Mouse (Mus musculus): Measurements from ENCODE around the gene Hspb8. TPM values are rescaled to one million over a fixed set of nuclear protein-coding genes. Genes with fewer than 3 reads are reported as not detected.
A peak's percentile ranks its signal among the peaks of the same experiment; 100 is the strongest.

Hspb8 gene
- polyA plus RNA-seq, 1 experiment from 2014 or later, result 23.6 TPM

- no peak overlapping the region for H3K27ac ChIP-seq (ENCODE audit: low read length)
- no peak overlapping the region for H3K4me2 ChIP-seq (replicated peaks; ENCODE audit: low read depth, low read length)
- DNase-seq (ENCODE audit: low spot score), result no peak
- no peak overlapping the region for H3K9ac ChIP-seq (replicated peaks; ENCODE audit: low read depth)
- 73% methylated on average over 5 of the region's 5 CpGs for WGBS
- H3K4me1 ChIP-seq (ENCODE audit: insufficient read depth, low read depth, low read length), result no peaks in the 10 kb centered on the region
- no peaks in the 10 kb centered on the region for H3K36me3 ChIP-seq (ENCODE audit: insufficient read depth, low read length)
- TF ChIP-seq CTCF (IDR thresholded peaks at IDR 0.05) (no peak), EP300 (IDR thresholded peaks at IDR 0.05) (no peak)
- no peak for ATAC-seq
- no peaks in the 10 kb centered on the region for H3K27me3 ChIP-seq (replicated peaks; ENCODE audit: insufficient read depth, low read length)
- no peak overlapping the region for H3K4me3 ChIP-seq (ENCODE audit: low read depth, low read length)
- H3K9me3 ChIP-seq (ENCODE audit: low read length), result no peaks in the 10 kb centered on the region
These were observed 43.8 kb downstream of the Hspb8 start for GRCm38 (mm10) chr5:116378872-116379271.

- no peak overlapping the region for H3K4me3 ChIP-seq (ENCODE audit: low read depth, low read length)
- TF ChIP-seq CTCF (IDR thresholded peaks at IDR 0.05) (no peak), EP300 (IDR thresholded peaks at IDR 0.05) (no peak)
- H3K36me3 ChIP-seq (ENCODE audit: insufficient read depth, low read length), result no peaks in the 10 kb centered on the region
- H3K27me3 ChIP-seq (replicated peaks; ENCODE audit: insufficient read depth, low read length), result no peaks in the 10 kb centered on the region
- 78% methylated on average over 9 of the region's 9 CpGs for whole genome bisulfite sequencing
- no peak for ATAC-seq
- no peak overlapping the region for H3K9ac ChIP-seq (replicated peaks; ENCODE audit: low read depth)
- DNase-seq (ENCODE audit: low spot score), result no peak
- H3K4me1 ChIP-seq (ENCODE audit: insufficient read depth, low read depth, low read length), result no peaks in the 10 kb centered on the region
- no peaks in the 10 kb centered on the region for H3K9me3 ChIP-seq (ENCODE audit: low read length)
- no peak overlapping the region for H3K27ac ChIP-seq (ENCODE audit: low read length)
- H3K4me2 ChIP-seq (replicated peaks; ENCODE audit: low read depth, low read length), result no peak overlapping the region
These were observed 54.7 kb downstream of the Hspb8 start for GRCm38 (mm10) chr5:116367923-116368322.

GRCm38 (mm10) chr5:116366889-116367682 lies 55.6 kb downstream of the Hspb8 start:
- no peak overlapping the region for H3K4me2 ChIP-seq (replicated peaks; ENCODE audit: low read depth, low read length)
- no peak for DNase-seq (ENCODE audit: low spot score)
- no peaks in the 10 kb centered on the region for H3K36me3 ChIP-seq (ENCODE audit: insufficient read depth, low read length)
- WGBS, result 79% methylated on average over 20 of the region's 20 CpGs
- H3K9me3 ChIP-seq (ENCODE audit: low read length), result no peaks in the 10 kb centered on the region
- TF ChIP-seq EP300 (IDR thresholded peaks at IDR 0.05), result no peak
- no peak for TF ChIP-seq CTCF (IDR thresholded peaks at IDR 0.05)
- H3K27ac ChIP-seq (ENCODE audit: low read length), result no peak overlapping the region
- H3K4me1 ChIP-seq (ENCODE audit: insufficient read depth, low read depth, low read length), result no peaks in the 10 kb centered on the region
- no peak overlapping the region for H3K4me3 ChIP-seq (ENCODE audit: low read depth, low read length)
- no peaks in the 10 kb centered on the region for H3K27me3 ChIP-seq (replicated peaks; ENCODE audit: insufficient read depth, low read length)
- no peak overlapping the region for H3K9ac ChIP-seq (replicated peaks; ENCODE audit: low read depth)
- ATAC-seq, result no peak

GRCm38 (mm10) chr5:116361342-116361741 lies 61.3 kb downstream of the Hspb8 start:
- ATAC-seq, result no peak
- Histone ChIP-seq H3K27me3 (replicated peaks; ENCODE audit: insufficient read depth, low read length) (no peaks in the 10 kb centered on the region), H3K9ac (replicated peaks; ENCODE audit: low read depth) (no peak overlapping the region), H3K9me3 (ENCODE audit: low read length) (no peaks in the 10 kb centered on the region), H3K4me2 (replicated peaks; ENCODE audit: low read depth, low read length) (no peak overlapping the region), H3K4me3 (ENCODE audit: low read depth, low read length) (no peak overlapping the region), H3K36me3 (ENCODE audit: insufficient read depth, low read length) (no peaks in the 10 kb centered on the region), H3K27ac (ENCODE audit: low read length) (no peak overlapping the region), H3K4me1 (ENCODE audit: insufficient read depth, low read depth, low read length) (no peaks in the 10 kb centered on the region)
- 68% methylated on average over 6 of the region's 6 CpGs for WGBS
- TF ChIP-seq CTCF (IDR thresholded peaks at IDR 0.05) (peak; percentile 42), EP300 (IDR thresholded peaks at IDR 0.05) (no peak)
- no peak for DNase-seq (ENCODE audit: low spot score)

GRCm38 (mm10) chr5:116360751-116361150 lies 61.9 kb downstream of the Hspb8 start:
- Histone ChIP-seq H3K9me3 (ENCODE audit: low read length) (no peaks in the 10 kb centered on the region), H3K27me3 (replicated peaks; ENCODE audit: insufficient read depth, low read length) (no peaks in the 10 kb centered on the region), H3K27ac (ENCODE audit: low read length) (no peak overlapping the region), H3K4me1 (ENCODE audit: insufficient read depth, low read depth, low read length) (no peaks in the 10 kb centered on the region), H3K9ac (replicated peaks; ENCODE audit: low read depth) (no peak overlapping the region), H3K4me3 (ENCODE audit: low read depth, low read length) (no peak overlapping the region), H3K36me3 (ENCODE audit: insufficient read depth, low read length) (no peaks in the 10 kb centered on the region), H3K4me2 (replicated peaks; ENCODE audit: low read depth, low read length) (no peak overlapping the region)
- DNase-seq (ENCODE audit: low spot score) (no peak), ATAC-seq (no peak)
- TF ChIP-seq CTCF (IDR thresholded peaks at IDR 0.05) (no peak), EP300 (IDR thresholded peaks at IDR 0.05) (no peak)
- WGBS, result 52% methylated on average over 4 of the region's 4 CpGs

Other genes starting within 250 kb of the Hspb8 start
- 1.3 and 1.5 TPM in 2 replicates for gene Ccdc60, start 133.9 kb downstream of the Hspb8 start, polyA plus RNA-seq (2015; fragmentation: Nextera tagmentation; extraction: Ambion mirVana)
- gene Srrm4, start 169.0 kb upstream of the Hspb8 start, polyA plus RNA-seq (2015; fragmentation: Nextera tagmentation; extraction: Ambion mirVana), result 0.17 and 0.27 TPM in 2 replicates